ENCODE assay signal across 21 mouse cellular contexts in genomic region chr17:86762479-86763242, GRCm38 (mm10). TPM values are rescaled to one million over a fixed set of nuclear protein-coding genes. Genes with fewer than 3 reads are reported as not detected.
A peak's percentile ranks its signal among the peaks of the same experiment; 100 is the strongest.
DNase-seq lines count a peak whose midpoint lies in the region; ATAC-seq and TF ChIP-seq lines count a peak whose summit lies in the region.
"Had no signal": no experiment of that assay in that cellular context is flagged by ENCODE, and none has a peak within 500 bp of the region (broad histone marks: within the 10 kb centered on the region; RNA-seq: fewer than 3 reads in every experiment).

No protein-coding gene starts in this region.

- no peak overlapping the region for H3K9ac ChIP-seq in heart, embryonic 11.5 days (ENCODE audit: low read depth, low read length)
- H3K9ac ChIP-seq in liver, adult 2 months (ENCODE audit: low read depth, low read length): peak overlapping the region; percentile 55; the same call in 1 of the 2 replicates
- H3K9ac ChIP-seq in liver, embryonic 12.5 days: no peak overlapping the region
- H3K9ac ChIP-seq: embryonic facial prominence, embryonic 12.5 days; forebrain, embryonic 15.5 days; kidney, embryonic 15.5 days; limb, embryonic 13.5 days; midbrain, embryonic 12.5 days; neural tube, embryonic 13.5 days had no signal

- no peak overlapping the region for H3K4me2 ChIP-seq in heart, embryonic 11.5 days
- H3K4me2 ChIP-seq in liver, embryonic 12.5 days: no peak overlapping the region
- H3K4me2 ChIP-seq: embryonic facial prominence, embryonic 12.5 days; forebrain, embryonic 15.5 days; kidney, embryonic 15.5 days; limb, embryonic 13.5 days; midbrain, embryonic 12.5 days; neural tube, embryonic 13.5 days had no signal

- H3K4me3 ChIP-seq in heart, embryonic 11.5 days (ENCODE audit: low read depth, low read length): no peak overlapping the region
- H3K4me3 ChIP-seq in liver, adult 2 months (ENCODE audit: insufficient read depth, low read depth, low read length): no peak overlapping the region
- no peak overlapping the region for H3K4me3 ChIP-seq in liver, embryonic 12.5 days
- no peak overlapping the region for H3K4me3 ChIP-seq in small intestine, adult 2 months (ENCODE audit: low read depth, low read length)
- H3K4me3 ChIP-seq: embryonic facial prominence, embryonic 12.5 days; forebrain, embryonic 15.5 days; kidney, embryonic 15.5 days; limb, embryonic 13.5 days; midbrain, embryonic 12.5 days; neural tube, embryonic 13.5 days had no signal

- peak; percentile 69 to 75 for DNase-seq in heart, adult 18-20 months
- peak; percentile 81 for DNase-seq in liver, adult 2 months (ENCODE audit: extremely low read depth, low read depth, low spot score)
- DNase-seq in heart, postnatal 4 days: peak; percentile 54
- no peak for DNase-seq in cerebellum, adult 9-11 months
- DNase-seq: adrenal gland, postnatal 25 days; B cell, adult 2 months; cerebellum, adult 2 months; layer of hippocampus, postnatal 36 days; lung, postnatal 36 days; right cerebral cortex, postnatal 14 days; thymus, adult 18-20 months had no signal

- 65% methylated on average over 11 of the region's 11 CpGs for WGBS in heart, embryonic 11.5 days (ENCODE audit: insufficient replicate concordance)
- 35% methylated on average over 11 of the region's 11 CpGs for WGBS in liver, adult 2 months
- 63% methylated on average over 11 of the region's 11 CpGs for WGBS in liver, embryonic 12.5 days (ENCODE audit: insufficient replicate concordance)
- WGBS in small intestine, adult 2 months: 48% methylated on average over 11 of the region's 11 CpGs

- ATAC-seq in heart, embryonic 11.5 days (replicated peaks; ENCODE audit: insufficient number of reproducible peaks, low FRiP score, low TSS enrichment): no peak
- no peak for ATAC-seq in liver, embryonic 12.5 days
- ATAC-seq: forebrain, embryonic 15.5 days had no signal

- no peaks in the 10 kb centered on the region for H3K36me3 ChIP-seq in heart, embryonic 11.5 days (ENCODE audit: control insufficient read depth, insufficient read depth, low read length)
- peaks cover 4% of the 10 kb centered on the region; the same call in 1 of the 2 replicates for H3K36me3 ChIP-seq in liver, adult 2 months (ENCODE audit: control insufficient read depth, insufficient read depth, low read length)
- H3K36me3 ChIP-seq in liver, embryonic 12.5 days: no peaks in the 10 kb centered on the region
- H3K36me3 ChIP-seq in small intestine, adult 2 months (ENCODE audit: control insufficient read depth, insufficient read depth, low read length): no peaks in the 10 kb centered on the region
- H3K36me3 ChIP-seq: embryonic facial prominence, embryonic 12.5 days; forebrain, embryonic 15.5 days; kidney, embryonic 15.5 days; limb, embryonic 13.5 days; midbrain, embryonic 12.5 days; neural tube, embryonic 13.5 days had no signal

- H3K4me1 ChIP-seq in heart, embryonic 11.5 days (ENCODE audit: control insufficient read depth, insufficient read depth, low read length): no peaks in the 10 kb centered on the region; the same call in 1 of the 2 replicates
- peaks cover 58% of the 10 kb centered on the region for H3K4me1 ChIP-seq in liver, adult 2 months (ENCODE audit: control insufficient read depth, insufficient read depth, low read length)
- peaks cover 4% of the 10 kb centered on the region for H3K4me1 ChIP-seq in liver, embryonic 12.5 days
- peaks cover 23% of the 10 kb centered on the region for H3K4me1 ChIP-seq in small intestine, adult 2 months (ENCODE audit: control insufficient read depth, insufficient read depth, insufficient read length, low read length)
- H3K4me1 ChIP-seq: embryonic facial prominence, embryonic 12.5 days; forebrain, embryonic 15.5 days; kidney, embryonic 15.5 days; midbrain, embryonic 12.5 days; neural tube, embryonic 13.5 days had no signal

- TF ChIP-seq CTCF in liver, adult 2 months (IDR thresholded peaks at IDR 0.05; ENCODE audit: low read depth, low read length): no peak
- no peak for TF ChIP-seq CTCF in small intestine, adult 2 months (IDR thresholded peaks at IDR 0.05; ENCODE audit: extremely low read depth, insufficient read length, insufficient replicate concordance, low read depth, low read length)

- peaks cover 51% of the 10 kb centered on the region for H3K79me2 ChIP-seq in liver, adult 2 months (ENCODE audit: control insufficient read depth, insufficient read depth, low read length)

- no peak overlapping the region for H3K27ac ChIP-seq in heart, embryonic 11.5 days (ENCODE audit: low read depth, low read length)
- peak overlapping the region; percentile 85 for H3K27ac ChIP-seq in liver, adult 2 months (replicated peaks; ENCODE audit: insufficient read depth, low read depth, low read length)
- H3K27ac ChIP-seq in liver, embryonic 12.5 days: no peak overlapping the region
- H3K27ac ChIP-seq in small intestine, adult 2 months (ENCODE audit: insufficient read depth, low read depth, low read length): peak overlapping the region; percentile 17; the same call in 1 of the 2 replicates
- H3K27ac ChIP-seq: embryonic facial prominence, embryonic 12.5 days; forebrain, embryonic 15.5 days; kidney, embryonic 15.5 days; limb, embryonic 13.5 days; midbrain, embryonic 12.5 days; neural tube, embryonic 13.5 days had no signal

- no peaks in the 10 kb centered on the region for H3K27me3 ChIP-seq in heart, embryonic 11.5 days (ENCODE audit: control insufficient read depth, insufficient read depth, low read length)
- no peaks in the 10 kb centered on the region for H3K27me3 ChIP-seq in liver, adult 2 months (ENCODE audit: control insufficient read depth, insufficient read depth, low read length)
- H3K27me3 ChIP-seq in liver, embryonic 12.5 days (replicated peaks): peaks cover 13% of the 10 kb centered on the region
- no peaks in the 10 kb centered on the region; the same call in 1 of the 2 replicates for H3K27me3 ChIP-seq in small intestine, adult 2 months (ENCODE audit: control insufficient read depth, insufficient read depth, low read length)
- H3K27me3 ChIP-seq: embryonic facial prominence, embryonic 12.5 days; forebrain, embryonic 15.5 days had no signal

- no peaks in the 10 kb centered on the region for H3K9me3 ChIP-seq in heart, embryonic 11.5 days (replicated peaks; ENCODE audit: control insufficient read depth, low read length)
- H3K9me3 ChIP-seq in liver, embryonic 12.5 days (replicated peaks): no peaks in the 10 kb centered on the region
- H3K9me3 ChIP-seq: embryonic facial prominence, embryonic 12.5 days; forebrain, embryonic 15.5 days; kidney, embryonic 15.5 days; limb, embryonic 13.5 days; midbrain, embryonic 12.5 days; neural tube, embryonic 13.5 days had no signal

- TF ChIP-seq POLR2A in liver, adult 2 months (IDR thresholded peaks at IDR 0.05; ENCODE audit: extremely low read depth, insufficient read depth, low read length): no peak
- TF ChIP-seq POLR2A in small intestine, adult 2 months (IDR thresholded peaks at IDR 0.05; ENCODE audit: low read depth, low read length): no peak

RNA-seq across cellular contexts. Expression of gene Epas1, which starts 9.2 kb away (rescaled TPM):
- 100 to 1,000 TPM; 248 to 259 TPM for total RNA-seq in heart, adult 18-20 months (2021)
- 11.5 and 14.8 TPM in 2 replicates for polyA plus RNA-seq in heart, embryonic 11.5 days (2014; fragmentation: Nextera tagmentation; extraction: Ambion mirVana)
- total RNA-seq in liver, adult 2 months (2014; rRNA removed): 41.3 and 59.0 TPM in 2 replicates
- polyA plus RNA-seq in liver, adult 2 months (2012; rRNA removed): 34.8 and 39.4 TPM in 2 replicates
- 1.3 and 1.9 TPM in 2 replicates for polyA plus RNA-seq in liver, embryonic 12.5 days (2016; fragmentation: Nextera tagmentation; extraction: Ambion mirVana)
- total RNA-seq in heart, postnatal 4 days (2021): 100 to 1,000 TPM; 112 to 123 TPM
- 40.7 and 52.0 TPM in 2 replicates for polyA plus RNA-seq in small intestine, adult 2 months (2012; rRNA removed)
- total RNA-seq: hematopoietic stem cell, adult 5-6 weeks had no signal

Comparison
In these comparisons a context has a peak if more than half of its experiments do, and no peak if none do; other contexts are left out.
1. H3K27ac ChIP-seq: peak in liver, adult 2 months (single experiment) and small intestine, adult 2 months (single experiment); none in heart, embryonic 11.5 days (single experiment) and liver, embryonic 12.5 days (single experiment).